Mouse (Mus musculus): Measurements from ENCODE around the gene Zglp1. TPM values are rescaled to one million over a fixed set of nuclear protein-coding genes. Genes with fewer than 3 reads are reported as not detected.
A peak's percentile ranks its signal among the peaks of the same experiment; 100 is the strongest.

Gene Zglp1
- total and polyA plus RNA-seq, 2 experiments = 0.39 TPM; not detected in 1

GRCm38 (mm10) chr9:21105760-21106564, 39.1 kb upstream of the Zglp1 start:
- DNase-seq (ENCODE audit: extremely low read depth, low read depth, low spot score) = no peak
- Histone ChIP-seq H3K79me2 (ENCODE audit: control insufficient read depth, insufficient read depth, low read length) (no peaks in the 10 kb centered on the region), H3K27me3 (ENCODE audit: control insufficient read depth, insufficient read depth, low read length) (no peaks in the 10 kb centered on the region), H3K9ac (ENCODE audit: low read depth, low read length) (no peak overlapping the region), H3K27ac (replicated peaks; ENCODE audit: insufficient read depth, low read depth, low read length) (no peak overlapping the region), H3K36me3 (ENCODE audit: control insufficient read depth, insufficient read depth, low read length) (peaks cover 2% of the 10 kb centered on the region), H3K4me1 (ENCODE audit: control insufficient read depth, insufficient read depth, low read length) (no peaks in the 10 kb centered on the region), H3K4me3 (ENCODE audit: insufficient read depth, low read depth, low read length) (no peak overlapping the region)
- WGBS = 83% methylated on average over 5 of the region's 5 CpGs
- TF ChIP-seq POLR2A (IDR thresholded peaks at IDR 0.05; ENCODE audit: extremely low read depth, insufficient read depth, low read length) (no peak), CTCF (IDR thresholded peaks at IDR 0.05; ENCODE audit: low read depth, low read length) (no peak)

- 95% methylated on average over 6 of the region's 6 CpGs for WGBS
- no peaks in the 10 kb centered on the region for H3K27me3 ChIP-seq (ENCODE audit: control insufficient read depth, insufficient read depth, low read length)
- no peak for DNase-seq (ENCODE audit: extremely low read depth, low read depth, low spot score)
- H3K36me3 ChIP-seq (ENCODE audit: control insufficient read depth, insufficient read depth, low read length) = peaks cover 2% of the 10 kb centered on the region
- no peaks in the 10 kb centered on the region for H3K4me1 ChIP-seq (ENCODE audit: control insufficient read depth, insufficient read depth, low read length)
- no peak overlapping the region for H3K27ac ChIP-seq (replicated peaks; ENCODE audit: insufficient read depth, low read depth, low read length)
- no peak overlapping the region for H3K9ac ChIP-seq (ENCODE audit: low read depth, low read length)
- H3K79me2 ChIP-seq (ENCODE audit: control insufficient read depth, insufficient read depth, low read length) = no peaks in the 10 kb centered on the region
- no peak for TF ChIP-seq CTCF (IDR thresholded peaks at IDR 0.05; ENCODE audit: low read depth, low read length)
- TF ChIP-seq POLR2A (IDR thresholded peaks at IDR 0.05; ENCODE audit: extremely low read depth, insufficient read depth, low read length) = no peak
- H3K4me3 ChIP-seq (ENCODE audit: insufficient read depth, low read depth, low read length) = no peak overlapping the region
Observed at GRCm38 (mm10) chr9:21104814-21105213, 37.9 kb upstream of the Zglp1 start.

GRCm38 (mm10) chr9:21102076-21102475, 35.2 kb upstream of the Zglp1 start:
- WGBS = 91% methylated on average over 2 of the region's 2 CpGs
- no peaks in the 10 kb centered on the region for H3K4me1 ChIP-seq (ENCODE audit: control insufficient read depth, insufficient read depth, low read length)
- H3K9ac ChIP-seq (ENCODE audit: low read depth, low read length) = no peak overlapping the region
- H3K27me3 ChIP-seq (ENCODE audit: control insufficient read depth, insufficient read depth, low read length) = no peaks in the 10 kb centered on the region
- no peak for TF ChIP-seq POLR2A (IDR thresholded peaks at IDR 0.05; ENCODE audit: extremely low read depth, insufficient read depth, low read length)
- no peak for TF ChIP-seq CTCF (IDR thresholded peaks at IDR 0.05; ENCODE audit: low read depth, low read length)
- no peak for DNase-seq (ENCODE audit: extremely low read depth, low read depth, low spot score)
- no peaks in the 10 kb centered on the region for H3K79me2 ChIP-seq (ENCODE audit: control insufficient read depth, insufficient read depth, low read length)
- H3K4me3 ChIP-seq (ENCODE audit: insufficient read depth, low read depth, low read length) = no peak overlapping the region
- H3K36me3 ChIP-seq (ENCODE audit: control insufficient read depth, insufficient read depth, low read length) = no peaks in the 10 kb centered on the region
- H3K27ac ChIP-seq (replicated peaks; ENCODE audit: insufficient read depth, low read depth, low read length) = no peak overlapping the region

GRCm38 (mm10) chr9:21100447-21101161, 33.7 kb upstream of the Zglp1 start:
- no peaks in the 10 kb centered on the region for H3K4me1 ChIP-seq (ENCODE audit: control insufficient read depth, insufficient read depth, low read length)
- no peak overlapping the region for H3K27ac ChIP-seq (replicated peaks; ENCODE audit: insufficient read depth, low read depth, low read length)
- no peak overlapping the region for H3K9ac ChIP-seq (ENCODE audit: low read depth, low read length)
- WGBS = 67% methylated on average over 15 of the region's 15 CpGs
- TF ChIP-seq POLR2A (IDR thresholded peaks at IDR 0.05; ENCODE audit: extremely low read depth, insufficient read depth, low read length) = no peak
- TF ChIP-seq CTCF (IDR thresholded peaks at IDR 0.05; ENCODE audit: low read depth, low read length) = no peak
- H3K4me3 ChIP-seq (ENCODE audit: insufficient read depth, low read depth, low read length) = no peak overlapping the region
- no peak for DNase-seq (ENCODE audit: extremely low read depth, low read depth, low spot score)
- no peaks in the 10 kb centered on the region for H3K79me2 ChIP-seq (ENCODE audit: control insufficient read depth, insufficient read depth, low read length)
- no peaks in the 10 kb centered on the region for H3K27me3 ChIP-seq (ENCODE audit: control insufficient read depth, insufficient read depth, low read length)
- H3K36me3 ChIP-seq (ENCODE audit: control insufficient read depth, insufficient read depth, low read length) = no peaks in the 10 kb centered on the region

- no peaks in the 10 kb centered on the region for H3K4me1 ChIP-seq (ENCODE audit: control insufficient read depth, insufficient read depth, low read length)
- peak; percentile 64 for DNase-seq (ENCODE audit: extremely low read depth, low read depth, low spot score)
- H3K27ac ChIP-seq (replicated peaks; ENCODE audit: insufficient read depth, low read depth, low read length) = no peak overlapping the region
- H3K36me3 ChIP-seq (ENCODE audit: control insufficient read depth, insufficient read depth, low read length) = no peaks in the 10 kb centered on the region
- H3K4me3 ChIP-seq (ENCODE audit: insufficient read depth, low read depth, low read length) = no peak overlapping the region
- H3K9ac ChIP-seq (ENCODE audit: low read depth, low read length) = no peak overlapping the region
- WGBS = 28% methylated on average over 8 of the region's 8 CpGs
- no peaks in the 10 kb centered on the region for H3K79me2 ChIP-seq (ENCODE audit: control insufficient read depth, insufficient read depth, low read length)
- no peaks in the 10 kb centered on the region for H3K27me3 ChIP-seq (ENCODE audit: control insufficient read depth, insufficient read depth, low read length)
- TF ChIP-seq CTCF (IDR thresholded peaks at IDR 0.05; ENCODE audit: low read depth, low read length) = no peak
- TF ChIP-seq POLR2A (IDR thresholded peaks at IDR 0.05; ENCODE audit: extremely low read depth, insufficient read depth, low read length) = no peak
Observed at GRCm38 (mm10) chr9:21097793-21098192, 30.9 kb upstream of the Zglp1 start.
